ENCODE assay signal across 19 mouse cellular contexts in genomic region chr13:63941170-63941569, GRCm38 (mm10).
DNase-seq lines count a peak whose midpoint lies in the region; ATAC-seq lines count a peak whose summit lies in the region.
"Had no signal": no experiment of that assay in that cellular context is flagged by ENCODE, and none has a peak within 500 bp of the region (broad histone marks: within the 10 kb centered on the region; RNA-seq: fewer than 3 reads in every experiment).

No protein-coding gene starts in this region.

- peaks cover 12 to 22% of the 10 kb centered on the region in 2 experiments; a peak in 3 of 4 replicates for H3K4me1 ChIP-seq in heart, embryonic 14.5 days (ENCODE audit: control insufficient read depth in 2 of 2, insufficient read depth in 2 of 2, low read length in 2 of 2)
- H3K4me1 ChIP-seq in intestine, embryonic 14.5 days (replicated peaks; ENCODE audit: control insufficient read depth, insufficient read depth, low read length) = peaks cover 5% of the 10 kb centered on the region
- 0 out of 2 replicates have a peak, but pooled peaks cover 2% of the 10 kb centered on the region for H3K4me1 ChIP-seq in intestine, embryonic 15.5 days (replicated peaks)
- 0 out of 2 replicates have a peak, but pooled peaks cover 9% of the 10 kb centered on the region for H3K4me1 ChIP-seq in stomach, embryonic 15.5 days
- H3K4me1 ChIP-seq: hindbrain, embryonic 15.5 days had no signal

- H3K4me3 ChIP-seq in heart, embryonic 14.5 days (ENCODE audit: control insufficient read depth in 1 of 2, insufficient read depth in 1 of 2, low read depth in 1 of 2, low read length in 2 of 2) = no peak overlapping the region
- H3K4me3 ChIP-seq in intestine, embryonic 14.5 days (ENCODE audit: low read depth, low read length) = no peak overlapping the region
- no peak overlapping the region for H3K4me3 ChIP-seq in intestine, embryonic 15.5 days (replicated peaks)
- no peak overlapping the region for H3K4me3 ChIP-seq in stomach, embryonic 15.5 days (replicated peaks)
- H3K4me3 ChIP-seq: embryonic facial prominence, embryonic 13.5 days; forebrain, embryonic 12.5 days; hindbrain, embryonic 15.5 days had no signal

- no peaks in the 10 kb centered on the region for H3K36me3 ChIP-seq in heart, embryonic 14.5 days (ENCODE audit: control insufficient read depth, insufficient read depth, low read length)
- no peaks in the 10 kb centered on the region for H3K36me3 ChIP-seq in intestine, embryonic 14.5 days (ENCODE audit: control insufficient read depth, insufficient read depth, low read length)
- H3K36me3 ChIP-seq in intestine, embryonic 15.5 days = no peaks in the 10 kb centered on the region
- no peaks in the 10 kb centered on the region for H3K36me3 ChIP-seq in stomach, embryonic 15.5 days
- H3K36me3 ChIP-seq: embryonic facial prominence, embryonic 13.5 days; forebrain, embryonic 12.5 days; hindbrain, embryonic 15.5 days had no signal

- no peaks in the 10 kb centered on the region for H3K27me3 ChIP-seq in heart, embryonic 14.5 days (ENCODE audit: control insufficient read depth, insufficient read depth, low read length)
- no peaks in the 10 kb centered on the region for H3K27me3 ChIP-seq in intestine, embryonic 14.5 days (replicated peaks; ENCODE audit: control insufficient read depth, insufficient read depth, low read length)
- no peaks in the 10 kb centered on the region for H3K27me3 ChIP-seq in intestine, embryonic 15.5 days (replicated peaks)
- H3K27me3 ChIP-seq in stomach, embryonic 15.5 days (replicated peaks) = no peaks in the 10 kb centered on the region
- H3K27me3 ChIP-seq: embryonic facial prominence, embryonic 13.5 days; hindbrain, embryonic 15.5 days had no signal

- intact Hi-C loops in heart, postnatal 36 days (cut with DNase I) = no loop called here

- no peak overlapping the region for H3K9ac ChIP-seq in heart, embryonic 14.5 days (ENCODE audit: low read length)
- no peak overlapping the region for H3K9ac ChIP-seq in intestine, embryonic 14.5 days (ENCODE audit: low read length)
- H3K9ac ChIP-seq in intestine, embryonic 15.5 days = no peak overlapping the region
- H3K9ac ChIP-seq in stomach, embryonic 15.5 days = no peak overlapping the region
- H3K9ac ChIP-seq: embryonic facial prominence, embryonic 13.5 days; forebrain, embryonic 12.5 days; hindbrain, embryonic 15.5 days had no signal

- peak overlapping the region; percentile 62 to 64 for H3K27ac ChIP-seq in heart, embryonic 14.5 days (replicated peaks in 1 of 2; ENCODE audit: control insufficient read depth in 1 of 2, insufficient read depth in 1 of 2, low read depth in 2 of 2, low read length in 2 of 2)
- peak overlapping the region; percentile 57 for H3K27ac ChIP-seq in intestine, embryonic 14.5 days (ENCODE audit: low read depth)
- no peak overlapping the region for H3K27ac ChIP-seq in intestine, embryonic 15.5 days
- H3K27ac ChIP-seq in stomach, embryonic 15.5 days = peak overlapping the region; percentile 78
- H3K27ac ChIP-seq: embryonic facial prominence, embryonic 13.5 days; forebrain, embryonic 12.5 days; hindbrain, embryonic 15.5 days had no signal

- WGBS in heart, embryonic 14.5 days = 35% methylated on average over 4 of the region's 4 CpGs
- 90% methylated on average over 4 of the region's 4 CpGs for WGBS in intestine, embryonic 14.5 days
- 90% methylated on average over 4 of the region's 4 CpGs for WGBS in intestine, embryonic 15.5 days
- WGBS in stomach, embryonic 15.5 days = 86% methylated on average over 4 of the region's 4 CpGs

- H3K4me2 ChIP-seq in heart, embryonic 14.5 days (ENCODE audit: low read length) = peak overlapping the region; percentile 18; the same call in 1 of the 2 replicates
- no peak overlapping the region for H3K4me2 ChIP-seq in intestine, embryonic 14.5 days (ENCODE audit: low read length)
- no peak overlapping the region for H3K4me2 ChIP-seq in intestine, embryonic 15.5 days (replicated peaks)
- H3K4me2 ChIP-seq in stomach, embryonic 15.5 days = no peak overlapping the region
- H3K4me2 ChIP-seq: embryonic facial prominence, embryonic 13.5 days; forebrain, embryonic 12.5 days; heart, embryonic 11.5 days; hindbrain, embryonic 15.5 days had no signal

- H3K9me3 ChIP-seq in heart, embryonic 14.5 days (ENCODE audit: control insufficient read depth, low read length) = no peaks in the 10 kb centered on the region
- H3K9me3 ChIP-seq in intestine, embryonic 14.5 days (ENCODE audit: control insufficient read depth, low read length) = no peaks in the 10 kb centered on the region
- H3K9me3 ChIP-seq in intestine, embryonic 15.5 days = no peaks in the 10 kb centered on the region
- no peaks in the 10 kb centered on the region for H3K9me3 ChIP-seq in stomach, embryonic 15.5 days
- H3K9me3 ChIP-seq: embryonic facial prominence, embryonic 13.5 days; forebrain, embryonic 12.5 days; hindbrain, embryonic 15.5 days had no signal

- DNase-seq in heart, postnatal 36 days = no peak
- no peak for DNase-seq in intestine, embryonic 14.5 days (ENCODE audit: low spot score)
- no peak for DNase-seq in kidney, adult 11 months
- DNase-seq: adrenal gland, adult 2 months; adrenal gland, postnatal 25 days; cerebellum, adult 18-20 months; cerebellum, adult 9-11 months; cerebellum, postnatal 36 days; gastrocnemius, postnatal 14 days; kidney, adult 8-10 months had no signal

- peak; percentile 70 for ATAC-seq in heart, embryonic 14.5 days (ENCODE audit: insufficient number of reproducible peaks, insufficient read depth, low FRiP score, low read depth)
- no peak for ATAC-seq in intestine, embryonic 14.5 days (replicated peaks; ENCODE audit: low FRiP score, low TSS enrichment, low read depth)
- ATAC-seq in intestine, embryonic 15.5 days = no peak
- 0 out of 2 replicates have a peak, but pooled peaks have one; percentile 26 for ATAC-seq in megakaryocyte progenitor cell, adult 5-6 weeks (replicated peaks; ENCODE audit: poor library complexity)
- no peak for ATAC-seq in stomach, embryonic 15.5 days (ENCODE audit: insufficient read depth, low FRiP score, low read depth)
- ATAC-seq: forebrain, embryonic 16.5 days had no signal

Comparison
In these comparisons a context has a peak if more than half of its experiments do, and no peak if none do; other contexts are left out.
1. ATAC-seq: peak in heart, embryonic 14.5 days (single experiment) and megakaryocyte progenitor cell, adult 5-6 weeks (single experiment); none in intestine, embryonic 14.5 days (single experiment), intestine, embryonic 15.5 days (single experiment) and stomach, embryonic 15.5 days (single experiment).